Mouse (Mus musculus): ENCODE measurements around the gene Il17re. TPM values are rescaled to one million over a fixed set of nuclear protein-coding genes. Genes with fewer than 3 reads are reported as not detected.

Gene Il17re
- total RNA-seq, 2 experiments from 2014 or later: 1.2 to 1.5 TPM

Small RNAs within 50 kb of the gene (microRNA-seq; reads per million reads assigned to microRNA genes)
- gene Gm24387: 0 reads per million in 2 experiments

Other genes starting within 250 kb of the Il17re start
- gene Mtmr14, start 220.6 kb upstream of the Il17re start, total RNA-seq (2021): 10 to 100 TPM; 15.0 to 15.3 TPM
- gene Cpne9, start 176.2 kb upstream of the Il17re start, total RNA-seq (2021): under 1 TPM; 0.05 to 0.29 TPM
- 10 to 100 TPM; 18.0 to 18.1 TPM for gene Brpf1, start 151.3 kb upstream of the Il17re start, total RNA-seq (2021)
- 1 to 10 TPM; 6.5 to 7.4 TPM for gene Ogg1, start 131.5 kb upstream of the Il17re start, total RNA-seq (2021)
- gene Camk1, start 114.5 kb upstream of the Il17re start, total RNA-seq (2021): 10 to 100 TPM; 66.9 to 71.2 TPM
- 10 to 100 TPM; 19.7 to 22.2 TPM for gene Tada3, start 80.6 kb upstream of the Il17re start, total RNA-seq (2021)
- 10 to 100 TPM; 78.0 to 99.5 TPM for gene Arpc4, start 80.4 kb upstream of the Il17re start, total RNA-seq (2021)
- gene Ttll3, start 69.2 kb upstream of the Il17re start, total RNA-seq (2021): 1 to 10 TPM; 1.8 to 2.1 TPM
- 10 to 100 TPM in 1 of 2 experiments, 1 to 10 TPM in 1; 10.0 to 12.2 TPM for gene Rpusd3, start 39.1 kb upstream of the Il17re start, total RNA-seq (2021)
- gene Cidec, start 22.7 kb upstream of the Il17re start, total RNA-seq (2021): 10 to 100 TPM in 1 of 2 experiments, 1 to 10 TPM in 1; 4.4 to 17.1 TPM
- 10 to 100 TPM; 24.0 to 24.5 TPM for gene Jagn1, start 15.9 kb upstream of the Il17re start, total RNA-seq (2021)
- gene Il17rc, start 12.9 kb downstream of the Il17re start, total RNA-seq (2021): 1 to 10 TPM; 8.7 to 8.9 TPM
- 10 to 100 TPM; 42.1 to 45.2 TPM for gene Creld1, start 24.8 kb downstream of the Il17re start, total RNA-seq (2021)
- gene Prrt3, start 43.4 kb downstream of the Il17re start, total RNA-seq (2021): not detected
- 10 to 100 TPM; 56.0 to 61.9 TPM for gene Emc3, start 73.2 kb downstream of the Il17re start, total RNA-seq (2021)
- 1 to 10 TPM; 1.2 TPM for gene Fancd2, start 73.2 kb downstream of the Il17re start, total RNA-seq (2021)
- not detected for gene Fancd2os, start 142.2 kb downstream of the Il17re start, total RNA-seq (2021)
- 10 to 100 TPM; 76.1 to 80.0 TPM for gene Brk1, start 146.3 kb downstream of the Il17re start, total RNA-seq (2021)
- gene Vhl, start 165.5 kb downstream of the Il17re start, total RNA-seq (2021): 10 to 100 TPM; 10.0 to 12.0 TPM
- gene Irak2, start 180.0 kb downstream of the Il17re start, total RNA-seq (2021): 10 to 100 TPM; 12.3 to 14.1 TPM
- gene Tatdn2, start 238.6 kb downstream of the Il17re start, total RNA-seq (2021): 10 to 100 TPM; 60.0 to 63.2 TPM